Mouse (Mus musculus): ENCODE measurements around the gene Spint4. TPM values are rescaled to one million over a fixed set of nuclear protein-coding genes. Genes with fewer than 3 reads are reported as not detected.
A peak's percentile ranks its signal among the peaks of the same experiment; 100 is the strongest.

The Spint4 gene
- total RNA-seq (2012; rRNA removed) (not detected in 2 replicates), polyA plus RNA-seq (2012; ENCODE audit: insufficient read depth in 1 of 2, insufficient read length in 2 of 2, low read depth in 1 of 2, low replicate concordance in 2 of 2, missing spikeins in 1 of 2) (not detected)

- Histone ChIP-seq H3K9me3 (replicated peaks; ENCODE audit: insufficient read depth, low read length) (no peaks in the 10 kb centered on the region), H3K9ac (ENCODE audit: control insufficient read depth, low read depth, low read length, poor library complexity, severe bottlenecking) (no peak within 1 kb of the TSS), H3K27me3 (ENCODE audit: control insufficient read depth in 1 of 2, insufficient read depth in 2 of 2, low read length in 2 of 2) (peaks cover 20 to 24% of the 10 kb centered on the region in 2 experiments), H3K4me3 (ENCODE audit: control insufficient read depth in 1 of 2, insufficient read depth in 1 of 2, low read depth in 2 of 2, low read length in 2 of 2) (no peak within 1 kb of the TSS), H3K79me2 (ENCODE audit: control insufficient read depth, insufficient read depth, low read length, poor library complexity) (no peaks in the 10 kb centered on the region), H3K27ac (ENCODE audit: control insufficient read depth, low read depth, low read length) (no peak within 1 kb of the TSS), H3K4me1 (ENCODE audit: control insufficient read depth in 1 of 2, insufficient read depth in 2 of 2, low read length in 2 of 2) (no peaks in the 10 kb centered on the region), H3K36me3 (ENCODE audit: control insufficient read depth in 1 of 2, insufficient read depth in 2 of 2, low read length in 2 of 2) (no peaks in the 10 kb centered on the region)
- no peak for DNase-seq (ENCODE audit: low read depth, low spot score)
- TF ChIP-seq RAD21 (IDR thresholded peaks at IDR 0.05; ENCODE audit: low read depth, low read length), result no peak
- no peak for TF ChIP-seq USF2 (IDR thresholded peaks at IDR 0.05; ENCODE audit: borderline replicate concordance in 1 of 2, insufficient read depth in 1 of 2, low read depth in 1 of 2, low read length in 2 of 2)
- TF ChIP-seq GATA1 (IDR thresholded peaks at IDR 0.05; ENCODE audit: low read depth, low read length), result no peak
- TF ChIP-seq ZNF384 (IDR thresholded peaks at IDR 0.05; ENCODE audit: low read depth, low read length), result no peak
- TF ChIP-seq NRF1 (IDR thresholded peaks at IDR 0.05; ENCODE audit: insufficient read depth, low read depth, low read length, poor library complexity, severe bottlenecking), result no peak
- no peak for TF ChIP-seq KAT2A (conservative IDR thresholded peaks at IDR 0.05; ENCODE audit: low read depth, low read length)
- TF ChIP-seq TAL1 (IDR thresholded peaks at IDR 0.05; ENCODE audit: low read length), result no peak
- TF ChIP-seq SMC3 (IDR thresholded peaks at IDR 0.05; ENCODE audit: low read depth, low read length), result no peak
- TF ChIP-seq MAZ (IDR thresholded peaks at IDR 0.05; ENCODE audit: low read depth, low read length), result no peak
- TF ChIP-seq ZKSCAN1 (IDR thresholded peaks at IDR 0.05; ENCODE audit: low read depth, low read length), result no peak
- TF ChIP-seq RCOR1 (IDR thresholded peaks at IDR 0.05; ENCODE audit: low read depth, low read length), result no peak
- no peak for TF ChIP-seq POLR2AphosphoS5 (IDR thresholded peaks at IDR 0.05; ENCODE audit: borderline replicate concordance, low read depth, low read length)
- TF ChIP-seq USF1 (IDR thresholded peaks at IDR 0.05; ENCODE audit: low read depth, low read length), result no peak
- no peak for TF ChIP-seq TCF12 (IDR thresholded peaks at IDR 0.05; ENCODE audit: low read depth, low read length)
- TF ChIP-seq MYB (IDR thresholded peaks at IDR 0.05; ENCODE audit: low read depth, low read length), result no peak
Measured at GRCm38 (mm10) chr2:164698201-164698600, at the start of gene Spint4. Gene Spint4, plus strand, starts transcription at chr2:164698501.

DNA sequence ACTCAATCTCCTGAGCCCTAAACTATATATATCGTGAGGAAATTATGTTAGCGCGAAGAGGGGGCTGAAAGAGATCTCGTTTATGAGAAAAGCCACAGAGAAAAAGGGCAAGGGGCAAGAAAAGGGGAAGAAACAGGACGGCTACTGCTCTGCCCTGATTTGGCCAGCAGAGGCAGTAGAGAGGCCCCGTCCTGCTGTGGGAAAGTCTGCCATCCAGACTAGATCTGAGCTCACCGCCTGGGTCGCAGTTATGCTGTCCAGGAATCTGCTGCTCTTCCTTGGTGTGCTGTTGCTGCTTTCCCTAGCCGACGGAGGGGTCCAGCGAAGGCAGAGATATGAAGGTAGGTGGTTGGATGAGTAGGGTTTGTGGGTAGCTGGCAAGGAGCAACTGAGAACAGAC lies 42.4 kb upstream of the Spint4 start, which contains the start of gene Wfdc10:
Gene Wfdc10 (plus strand): TSS at position 189 of the 400 bp plus-strand sequence.
- peak; percentile 44 for DNase-seq (ENCODE audit: low read depth, low spot score)
- TF ChIP-seq CTCF (IDR thresholded peaks at IDR 0.05 in 2 of 3, conservative IDR thresholded peaks at IDR 0.05 in 1 of 3; ENCODE audit: control insufficient read depth in 1 of 3, insufficient read depth in 1 of 3, low read depth in 2 of 3, low read length in 3 of 3, poor library complexity in 1 of 3, severe bottlenecking in 1 of 3) (peak; percentile 61 to 70 (median 64)), TAL1 (IDR thresholded peaks at IDR 0.05; ENCODE audit: low read length) (no peak), SMC3 (IDR thresholded peaks at IDR 0.05; ENCODE audit: low read depth, low read length) (peak; percentile 29; the same call in 1 of the 2 replicates), RAD21 (IDR thresholded peaks at IDR 0.05; ENCODE audit: low read depth, low read length) (peak; percentile 23), SIN3A (IDR thresholded peaks at IDR 0.05; ENCODE audit: low read length) (no peak)
- no peaks in the 10 kb centered on the region for H3K9me3 ChIP-seq (replicated peaks; ENCODE audit: insufficient read depth, low read length)

More for the DNA sequence above, 42.4 kb upstream of the Spint4 start, which contains the start of gene Wfdc10:
- no peaks in the 10 kb centered on the region for H3K27me3 ChIP-seq (ENCODE audit: control insufficient read depth in 1 of 2, insufficient read depth in 2 of 2, low read length in 2 of 2)
- no peaks in the 10 kb centered on the region for H3K36me3 ChIP-seq (ENCODE audit: control insufficient read depth in 1 of 2, insufficient read depth in 2 of 2, low read length in 2 of 2)
- no peak within 1 kb of the TSS for H3K9ac ChIP-seq (ENCODE audit: control insufficient read depth, low read depth, low read length, poor library complexity, severe bottlenecking)
- no peaks in the 10 kb centered on the region for H3K4me1 ChIP-seq (ENCODE audit: control insufficient read depth in 1 of 2, insufficient read depth in 2 of 2, low read length in 2 of 2)
- no peaks in the 10 kb centered on the region for H3K79me2 ChIP-seq (ENCODE audit: control insufficient read depth, insufficient read depth, low read length, poor library complexity)
- H3K27ac ChIP-seq (ENCODE audit: control insufficient read depth, low read depth, low read length), result no peak within 1 kb of the TSS
- H3K4me3 ChIP-seq (ENCODE audit: control insufficient read depth in 1 of 2, insufficient read depth in 1 of 2, low read depth in 2 of 2, low read length in 2 of 2), result no peak within 1 kb of the TSS

Measured in MEL (cell line).